Mouse (Mus musculus) ES-Bruce4 (cell line): ENCODE measurements around the gene Dynll2. TPM values are rescaled to one million over a fixed set of nuclear protein-coding genes. Genes with fewer than 3 reads are reported as not detected.
A peak's percentile ranks its signal among the peaks of the same experiment; 100 is the strongest.

Experiments
- H3K27ac ChIP-seq: 2 replicates; pipeline ENCODE4 v1.5.1; 2012; ENCODE audit warnings: low read length, inconsistent platforms; ENCODE audit not compliant: insufficient read depth
- H3K27me3 ChIP-seq: 2 replicates; pipeline ENCODE4 v1.6.1; 2012; ENCODE audit warnings: mild to moderate bottlenecking, low read length, inconsistent platforms; ENCODE audit not compliant: control insufficient read depth, poor library complexity, insufficient read depth, severe bottlenecking
- H3K36me3 ChIP-seq: 2 replicates; pipeline ENCODE4 v1.6.1; 2012; ENCODE audit warnings: inconsistent platforms, mild to moderate bottlenecking, low read length, moderate library complexity; ENCODE audit not compliant: control insufficient read depth, poor library complexity, insufficient read depth, severe bottlenecking
- H3K4me1 ChIP-seq: one replicate; pipeline ENCODE4 v1.8.1; 2011; ENCODE audit warnings: low read length; ENCODE audit not compliant: control insufficient read depth, insufficient read depth
- H3K4me3 ChIP-seq: 2 replicates; pipeline ENCODE4 v1.5.1; 2011; ENCODE audit warnings: low read depth, mild to moderate bottlenecking, low read length
- H3K9ac ChIP-seq: 2 replicates; pipeline ENCODE4 v1.6.1; 2012; ENCODE audit warnings: low read depth, mild to moderate bottlenecking, inconsistent platforms; ENCODE audit not compliant: poor library complexity, severe bottlenecking
- H3K9me3 ChIP-seq: replicated peaks from 2 replicates; pipeline ENCODE4 v1.6.1; 2012; ENCODE audit warnings: mild to moderate bottlenecking, low read length, inconsistent platforms; ENCODE audit not compliant: control insufficient read depth, poor library complexity, insufficient read depth, severe bottlenecking
- CTCF ChIP-seq: IDR thresholded peaks from one replicate; pipeline ENCODE4 v1.8.1; 2011; ENCODE audit warnings: low read depth, low read length
- EP300 ChIP-seq: IDR thresholded peaks from 2 replicates; pipeline ENCODE4 v1.6.1; 2011; ENCODE audit warnings: low read depth, low read length; ENCODE audit not compliant: insufficient read depth
- POLR2A ChIP-seq: IDR thresholded peaks from one replicate; pipeline ENCODE4 v1.8.1; 2011; ENCODE audit warnings: low read length; ENCODE audit not compliant: insufficient read depth
- polyA plus RNA-seq: library from polyadenylated mRNA; stranded (reverse); fragments of >200 nt; gene quantifications from 2 replicates; pipeline ENCODE4 v1.2.4, GENCODE M21; 2011; ENCODE audit warnings: low read depth; ENCODE audit not compliant: missing spikeins, insufficient read depth, insufficient read length

Gene Dynll2
- polyA plus RNA-seq, 1 experiment = 130 TPM

DNA sequence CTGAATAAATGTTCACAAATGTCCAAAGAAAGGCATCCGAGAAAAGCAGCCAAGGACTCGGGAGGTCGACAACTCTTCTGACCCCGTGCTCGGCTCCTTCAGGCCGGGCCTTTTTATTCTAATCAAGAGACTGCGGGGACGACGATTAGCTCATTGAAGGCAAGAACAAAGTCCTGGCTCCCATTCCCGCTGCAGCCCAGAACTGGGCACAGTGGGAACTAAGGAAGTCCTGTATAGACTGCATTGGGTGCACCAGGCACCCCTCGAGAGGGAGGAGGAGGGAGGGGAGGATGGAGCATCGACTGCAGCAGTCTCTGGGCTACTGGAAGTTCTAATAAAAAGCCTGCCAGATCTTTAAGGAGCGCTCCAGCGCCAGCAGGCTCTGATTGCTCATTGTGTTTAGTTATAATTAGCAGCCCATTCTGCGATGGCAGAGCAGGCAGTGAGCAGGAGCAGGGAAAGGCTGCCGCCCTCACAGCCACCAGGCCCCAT lies 40.9 kb upstream of the Dynll2 start:
- Histone ChIP-seq H3K27me3 (no peaks in the 10 kb centered on the region), H3K27ac (peak overlapping the region; percentile 99)
- no peak for TF ChIP-seq CTCF
- peak; percentile 72 for TF ChIP-seq EP300
- no peak for TF ChIP-seq POLR2A

DNA sequence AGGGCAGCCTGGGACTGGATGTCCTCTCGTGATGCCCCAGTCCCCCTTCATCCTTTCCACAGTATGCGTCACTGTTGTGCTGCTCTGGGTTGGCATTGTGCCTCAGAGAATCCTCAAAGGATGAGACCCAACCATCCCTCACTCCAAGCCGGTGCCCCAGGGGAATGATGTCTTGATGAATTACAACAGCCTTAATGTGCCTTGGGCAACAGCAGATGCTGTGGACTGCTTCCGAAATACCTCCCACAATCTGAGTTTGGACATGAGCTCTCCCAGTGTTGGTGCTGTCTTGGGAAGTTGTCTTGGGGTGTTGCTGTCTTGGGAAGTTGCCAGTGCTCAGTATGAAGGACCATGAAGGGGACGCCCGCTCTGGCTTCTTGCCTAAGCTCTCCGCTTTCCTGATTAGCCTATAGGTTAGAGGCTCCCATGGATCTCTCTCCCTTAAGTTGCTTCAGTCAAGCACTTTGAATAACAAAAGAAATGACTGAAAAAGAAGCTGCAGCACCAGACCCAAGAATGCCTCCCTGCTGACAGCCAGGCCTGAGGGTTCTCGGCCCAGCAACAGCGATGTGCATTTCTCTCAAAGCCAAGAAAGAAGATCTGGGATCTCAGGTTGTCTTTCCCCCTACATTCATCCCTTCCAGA lies 40.2 kb upstream of the Dynll2 start:
- Histone ChIP-seq H3K27me3 (no peaks in the 10 kb centered on the region), H3K4me3 (peak overlapping the region; percentile 48), H3K4me1 (peaks cover 11% of the 10 kb centered on the region), H3K36me3 (no peaks in the 10 kb centered on the region), H3K27ac (peak overlapping the region; percentile 99), H3K9me3 (no peaks in the 10 kb centered on the region), H3K9ac (no peak overlapping the region)
- no peak for TF ChIP-seq POLR2A
- TF ChIP-seq CTCF = no peak
- TF ChIP-seq EP300 = peak; percentile 94

More for the DNA sequence above, 40.9 kb upstream of the Dynll2 start:
- Histone ChIP-seq H3K4me1 (peaks cover 11% of the 10 kb centered on the region), H3K36me3 (no peaks in the 10 kb centered on the region), H3K4me3 (peak overlapping the region; percentile 3), H3K9ac (peak overlapping the region; percentile 57), H3K9me3 (no peaks in the 10 kb centered on the region)

DNA sequence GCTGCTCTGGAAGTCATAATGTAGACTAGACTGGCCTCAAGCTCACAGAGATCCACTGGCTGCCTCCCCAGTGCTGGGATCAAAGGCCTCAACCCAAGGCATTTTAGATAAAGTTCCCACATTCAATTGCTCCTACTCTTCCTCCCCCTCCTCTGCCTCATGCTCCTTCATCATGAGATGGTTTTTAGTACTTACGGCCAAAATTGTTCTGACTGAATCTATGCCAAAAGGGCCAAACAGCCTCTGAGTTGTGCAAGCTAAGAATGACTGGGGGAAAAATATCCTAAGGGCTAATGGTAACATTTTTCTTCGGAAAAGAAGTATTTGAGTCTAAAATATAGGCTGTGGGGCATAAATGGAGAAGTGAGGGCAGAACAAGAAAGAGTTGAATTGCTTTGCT lies 36.6 kb upstream of the Dynll2 start:
- TF ChIP-seq CTCF (no peak), EP300 (no peak), POLR2A (no peak)

DNA sequence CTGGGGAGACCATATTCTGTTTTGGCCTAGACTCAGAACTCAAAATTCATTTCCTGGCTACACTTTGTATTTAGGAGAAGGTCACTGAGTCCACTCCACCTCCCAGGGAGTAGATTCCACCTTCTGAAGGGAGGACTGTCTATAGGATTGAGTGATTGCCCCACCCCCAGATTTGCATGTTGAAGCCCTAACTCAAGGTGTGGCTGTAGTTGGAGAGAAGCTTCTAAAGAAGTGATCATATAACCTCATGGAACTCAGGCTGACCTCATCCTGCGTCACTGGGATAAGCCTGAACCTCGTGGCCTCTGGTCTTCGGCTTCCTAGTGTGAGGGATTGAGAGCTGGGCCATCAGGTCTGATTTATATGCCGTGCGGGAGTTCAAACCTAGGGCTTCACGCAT lies 28.5 kb upstream of the Dynll2 start:
- no peaks in the 10 kb centered on the region for H3K9me3 ChIP-seq
- H3K9ac ChIP-seq = no peak overlapping the region
- H3K27me3 ChIP-seq = no peaks in the 10 kb centered on the region
- peak overlapping the region; percentile 35; the same call in 1 of the 2 replicates for H3K4me3 ChIP-seq
- H3K27ac ChIP-seq = peak overlapping the region; percentile 59; the same call in 1 of the 2 replicates
- no peak for TF ChIP-seq EP300
- TF ChIP-seq POLR2A = no peak
- no peak for TF ChIP-seq CTCF
- H3K36me3 ChIP-seq = no peaks in the 10 kb centered on the region
- H3K4me1 ChIP-seq = peaks cover 8% of the 10 kb centered on the region

More for the DNA sequence above, 36.6 kb upstream of the Dynll2 start:
- no peak overlapping the region for H3K4me3 ChIP-seq
- no peaks in the 10 kb centered on the region for H3K9me3 ChIP-seq
- peak overlapping the region; percentile 43 for H3K27ac ChIP-seq
- H3K27me3 ChIP-seq = no peaks in the 10 kb centered on the region
- H3K4me1 ChIP-seq = peaks cover 18% of the 10 kb centered on the region
- H3K9ac ChIP-seq = no peak overlapping the region
- H3K36me3 ChIP-seq = no peaks in the 10 kb centered on the region

DNA sequence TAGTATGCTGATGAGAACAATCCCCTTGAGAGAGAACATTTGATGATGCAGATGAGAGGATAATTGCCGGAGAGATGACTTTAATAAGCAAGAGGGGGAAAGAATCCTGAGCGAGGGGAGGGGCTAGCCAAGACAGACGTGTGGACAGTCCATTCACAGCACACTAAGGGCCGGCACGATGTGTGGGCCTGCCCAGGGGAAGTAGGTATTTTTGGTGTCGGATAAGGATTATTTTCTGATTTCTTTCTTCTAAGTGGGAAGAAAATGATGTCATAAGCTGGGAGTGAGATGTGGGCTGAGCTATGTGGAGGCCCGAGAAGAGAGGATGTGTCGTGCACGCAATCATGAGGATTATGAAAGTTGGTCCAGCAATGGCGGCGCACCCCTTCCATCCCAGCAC lies 27.8 kb upstream of the Dynll2 start:
- no peaks in the 10 kb centered on the region for H3K27me3 ChIP-seq
- no peak overlapping the region for H3K27ac ChIP-seq
- peak overlapping the region; percentile 35; the same call in 1 of the 2 replicates for H3K4me3 ChIP-seq
- TF ChIP-seq EP300 (no peak), CTCF (no peak), POLR2A (no peak)
- peaks cover 8% of the 10 kb centered on the region for H3K4me1 ChIP-seq
- H3K9ac ChIP-seq = no peak overlapping the region
- H3K36me3 ChIP-seq = no peaks in the 10 kb centered on the region
- H3K9me3 ChIP-seq = no peaks in the 10 kb centered on the region

DNA sequence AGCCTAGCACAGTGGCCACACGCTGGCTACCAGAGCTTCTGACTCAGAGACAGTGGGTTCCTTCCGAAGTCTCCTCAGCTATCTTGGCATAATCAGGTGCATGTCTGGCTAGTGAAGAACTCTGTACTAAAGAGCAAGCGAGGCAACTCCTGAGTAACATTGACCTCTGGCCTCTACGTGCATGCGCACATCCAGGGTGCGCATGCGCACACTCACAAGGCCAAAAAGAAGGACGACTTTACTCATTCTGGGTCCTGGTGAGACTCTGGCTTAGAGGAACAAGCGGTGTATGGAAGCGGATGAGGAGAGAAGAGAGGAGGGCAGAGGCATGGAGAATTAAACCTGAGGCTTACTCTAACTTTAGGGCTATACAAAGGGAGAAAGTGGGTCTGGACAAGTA lies 26.3 kb upstream of the Dynll2 start:
- no peak for TF ChIP-seq CTCF
- TF ChIP-seq EP300 = no peak
- no peak for TF ChIP-seq POLR2A
- Histone ChIP-seq H3K4me3 (0 out of 2 replicates have a peak overlapping the region, but pooled peaks have one; percentile 6), H3K27ac (no peak overlapping the region), H3K27me3 (no peaks in the 10 kb centered on the region), H3K9ac (no peak overlapping the region), H3K9me3 (no peaks in the 10 kb centered on the region), H3K4me1 (peaks cover 4% of the 10 kb centered on the region), H3K36me3 (no peaks in the 10 kb centered on the region)
